Mouse (Mus musculus): ENCODE results near the gene Galnt17. TPM values are rescaled to one million over a fixed set of nuclear protein-coding genes. Genes with fewer than 3 reads are reported as not detected.

Galnt17 gene
- polyA plus RNA-seq, 1 experiment from 2014 or later: 4.6 TPM

DNA sequence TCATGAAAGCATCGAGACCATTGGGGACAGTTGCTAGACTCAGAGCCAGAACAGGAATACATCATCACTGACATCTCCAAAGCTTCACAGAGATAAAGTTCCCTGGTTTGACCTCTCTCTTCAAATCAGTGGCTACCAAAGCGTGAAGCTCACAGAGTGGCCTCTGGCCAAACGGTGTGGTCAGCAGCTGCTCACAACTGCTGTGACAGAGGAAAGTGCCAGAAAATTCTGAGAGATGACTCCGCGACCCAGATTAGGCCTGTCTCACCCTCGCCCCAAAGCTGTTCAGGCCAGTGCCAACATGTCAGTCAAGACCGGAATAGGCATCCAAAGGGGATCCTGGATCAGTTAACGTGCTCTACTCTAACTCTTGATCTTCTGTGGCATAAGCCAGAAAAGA is 74.5 kb downstream of the Galnt17 start:
- H3K27ac ChIP-seq: no peak overlapping the region
- ATAC-seq (ENCODE audit: low FRiP score): no peak
- no peaks in the 10 kb centered on the region for H3K27me3 ChIP-seq
- H3K4me2 ChIP-seq (replicated peaks): no peak overlapping the region
- H3K36me3 ChIP-seq: no peaks in the 10 kb centered on the region
- no peaks in the 10 kb centered on the region for H3K9me3 ChIP-seq (replicated peaks)
- WGBS: 95% methylated on average over 8 of the region's 8 CpGs
- H3K4me3 ChIP-seq: no peak overlapping the region
- no peak overlapping the region for H3K9ac ChIP-seq
- H3K4me1 ChIP-seq: no peaks in the 10 kb centered on the region

DNA sequence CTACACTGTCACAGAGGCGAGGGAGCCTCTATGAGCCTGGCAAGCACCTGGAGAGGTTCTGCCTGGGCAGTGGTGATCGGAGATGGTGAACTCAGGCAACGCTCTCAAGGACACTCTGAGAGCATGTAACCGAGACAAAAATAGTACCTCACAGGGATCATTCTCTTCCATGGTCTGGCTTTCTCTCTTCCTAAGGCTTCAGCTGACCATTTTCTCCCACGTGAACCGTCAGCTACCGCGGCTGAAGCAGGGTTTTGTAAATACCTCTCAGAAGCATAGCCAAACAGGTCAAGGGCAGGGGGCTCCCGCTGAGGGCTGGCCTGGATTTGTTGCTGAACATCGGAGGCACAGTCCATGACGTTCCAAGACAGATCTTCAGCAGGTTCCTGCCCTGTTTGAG is 77.2 kb downstream of the Galnt17 start:
- no peak overlapping the region for H3K4me3 ChIP-seq
- H3K4me2 ChIP-seq (replicated peaks): no peak overlapping the region
- H3K9me3 ChIP-seq (replicated peaks): no peaks in the 10 kb centered on the region
- no peaks in the 10 kb centered on the region for H3K4me1 ChIP-seq
- H3K27ac ChIP-seq: no peak overlapping the region
- no peaks in the 10 kb centered on the region for H3K36me3 ChIP-seq
- H3K27me3 ChIP-seq: no peaks in the 10 kb centered on the region
- no peak for ATAC-seq (ENCODE audit: low FRiP score)
- WGBS: 76% methylated on average over 11 of the region's 11 CpGs
- no peak overlapping the region for H3K9ac ChIP-seq

- ATAC-seq (ENCODE audit: low FRiP score): no peak
- WGBS: 77% methylated on average over 10 of the region's 10 CpGs
- H3K9me3 ChIP-seq (replicated peaks): no peaks in the 10 kb centered on the region
Observed at GRCm38 (mm10) chr5:131229744-131230143, 78.6 kb downstream of the Galnt17 start.

DNA sequence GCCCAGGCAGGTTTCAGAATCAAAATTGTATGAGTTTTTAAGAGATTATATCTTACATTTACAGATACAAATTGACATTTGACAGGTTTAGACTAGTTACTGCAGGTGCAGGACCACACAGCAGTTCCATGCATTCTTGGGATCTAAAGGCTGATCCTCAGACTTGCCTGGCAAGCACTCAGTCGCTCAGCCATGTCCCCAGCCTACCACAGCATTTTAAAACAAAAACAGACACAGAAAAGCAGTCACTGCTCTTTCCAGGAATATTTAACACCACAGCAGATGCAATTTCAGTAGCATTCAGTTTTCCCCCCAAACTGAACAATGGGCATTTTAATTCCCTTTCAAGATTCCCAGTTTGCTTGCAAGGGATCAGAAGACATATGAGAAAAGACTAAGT is 84.9 kb downstream of the Galnt17 start:
- Histone ChIP-seq H3K9ac (no peak overlapping the region), H3K27me3 (no peaks in the 10 kb centered on the region), H3K4me2 (replicated peaks) (no peak overlapping the region), H3K4me1 (no peaks in the 10 kb centered on the region), H3K9me3 (replicated peaks) (no peaks in the 10 kb centered on the region), H3K36me3 (no peaks in the 10 kb centered on the region), H3K4me3 (no peak overlapping the region), H3K27ac (no peak overlapping the region)
- WGBS: 67% methylated on average over 1 of the region's 1 CpGs
- no peak for ATAC-seq (ENCODE audit: low FRiP score)

More at GRCm38 (mm10) chr5:131229744-131230143, 78.6 kb downstream of the Galnt17 start:
- no peaks in the 10 kb centered on the region for H3K27me3 ChIP-seq
- no peak overlapping the region for H3K9ac ChIP-seq
- no peaks in the 10 kb centered on the region for H3K4me1 ChIP-seq
- H3K36me3 ChIP-seq: no peaks in the 10 kb centered on the region
- no peak overlapping the region for H3K4me3 ChIP-seq
- no peak overlapping the region for H3K4me2 ChIP-seq (replicated peaks)
- H3K27ac ChIP-seq: no peak overlapping the region

DNA sequence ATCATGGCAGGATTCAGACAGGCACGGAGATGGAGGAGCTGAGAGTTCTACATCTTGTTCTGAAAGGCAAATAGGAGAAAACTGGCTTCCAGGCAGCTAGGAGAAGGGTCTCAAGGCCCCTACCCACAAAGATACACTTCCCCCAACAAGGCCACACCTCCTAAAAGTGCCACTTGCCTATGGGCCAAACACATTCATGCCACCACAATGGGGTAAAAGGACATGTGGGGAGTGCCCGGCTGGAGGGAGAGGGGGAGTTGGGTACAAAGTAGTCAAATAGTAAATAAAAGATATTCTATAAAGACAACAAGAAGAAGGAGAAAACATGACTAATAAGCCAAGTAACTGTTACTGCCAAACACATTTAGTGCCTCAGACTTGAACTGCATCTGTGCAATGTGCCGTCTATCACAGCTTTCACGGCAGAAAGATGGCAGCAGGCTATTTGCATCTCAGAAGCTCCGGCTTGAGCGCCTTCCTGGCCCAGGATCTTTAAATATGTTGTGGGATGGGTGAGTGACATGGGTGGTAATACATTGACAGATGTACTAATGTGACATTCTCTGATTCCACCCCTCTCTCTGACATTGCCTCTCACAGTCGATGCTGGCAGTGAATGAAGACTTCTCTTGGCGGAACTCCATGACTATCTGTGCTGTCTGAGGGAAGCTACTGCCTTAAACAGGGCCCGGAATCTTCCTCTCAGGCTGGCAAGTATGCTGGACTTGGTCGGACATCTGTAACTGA is 85.6 kb downstream of the Galnt17 start:
- H3K27me3 ChIP-seq: no peaks in the 10 kb centered on the region
- ATAC-seq (ENCODE audit: low FRiP score): no peak
- H3K9me3 ChIP-seq (replicated peaks): peaks cover 2% of the 10 kb centered on the region; the same call in 1 of the 2 replicates
- H3K36me3 ChIP-seq: no peaks in the 10 kb centered on the region
- H3K4me1 ChIP-seq: no peaks in the 10 kb centered on the region
- H3K4me2 ChIP-seq (replicated peaks): no peak overlapping the region
- 93% methylated on average over 10 of the region's 10 CpGs for WGBS
- H3K4me3 ChIP-seq: no peak overlapping the region
- H3K27ac ChIP-seq: no peak overlapping the region
- H3K9ac ChIP-seq: no peak overlapping the region

- no peaks in the 10 kb centered on the region for H3K4me1 ChIP-seq
- H3K27me3 ChIP-seq: no peaks in the 10 kb centered on the region
- no peak overlapping the region for H3K9ac ChIP-seq
- no peak overlapping the region for H3K27ac ChIP-seq
- ATAC-seq (ENCODE audit: low FRiP score): no peak
- WGBS: 87% methylated on average over 3 of the region's 3 CpGs
- H3K9me3 ChIP-seq (replicated peaks): peaks cover 5% of the 10 kb centered on the region; the same call in 1 of the 2 replicates
- H3K36me3 ChIP-seq: no peaks in the 10 kb centered on the region
- no peak overlapping the region for H3K4me3 ChIP-seq
- H3K4me2 ChIP-seq (replicated peaks): no peak overlapping the region
Observed at GRCm38 (mm10) chr5:131218221-131218620, 90.1 kb downstream of the Galnt17 start.

- no peaks in the 10 kb centered on the region for H3K36me3 ChIP-seq
Observed at GRCm38 (mm10) chr5:131211618-131212017, 96.7 kb downstream of the Galnt17 start.

DNA sequence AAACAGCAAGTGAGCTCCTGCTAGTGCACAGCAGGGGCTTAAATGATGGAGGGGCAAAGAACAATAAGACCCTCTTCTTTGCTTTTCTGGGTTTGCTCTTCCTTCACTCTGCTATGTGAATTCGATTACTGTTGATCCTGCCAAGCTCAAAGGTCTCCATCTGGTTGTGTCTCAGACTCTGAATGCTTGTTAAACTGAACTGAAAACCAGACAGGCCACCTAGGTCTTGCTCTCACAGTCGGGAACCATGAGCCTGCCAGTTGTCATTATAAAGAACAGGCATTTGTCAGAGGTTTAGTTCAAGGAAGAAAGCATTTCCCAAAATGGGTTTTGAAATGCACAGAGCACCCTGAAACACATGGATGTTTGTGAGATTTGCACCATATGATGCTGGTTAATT is 107.2 kb downstream of the Galnt17 start:
- WGBS: 38% methylated on average over 2 of the region's 2 CpGs
- no peak for ATAC-seq (ENCODE audit: low FRiP score)
- no peaks in the 10 kb centered on the region for H3K9me3 ChIP-seq (replicated peaks)

More at GRCm38 (mm10) chr5:131211618-131212017, 96.7 kb downstream of the Galnt17 start:
- H3K27ac ChIP-seq: no peak overlapping the region
- WGBS: 47% methylated on average over 3 of the region's 3 CpGs
- H3K4me2 ChIP-seq (replicated peaks): no peak overlapping the region
- no peak overlapping the region for H3K4me3 ChIP-seq
- H3K9ac ChIP-seq: no peak overlapping the region
- no peak for ATAC-seq (ENCODE audit: low FRiP score)
- no peaks in the 10 kb centered on the region for H3K27me3 ChIP-seq
- H3K4me1 ChIP-seq: no peaks in the 10 kb centered on the region
- H3K9me3 ChIP-seq (replicated peaks): no peaks in the 10 kb centered on the region

DNA sequence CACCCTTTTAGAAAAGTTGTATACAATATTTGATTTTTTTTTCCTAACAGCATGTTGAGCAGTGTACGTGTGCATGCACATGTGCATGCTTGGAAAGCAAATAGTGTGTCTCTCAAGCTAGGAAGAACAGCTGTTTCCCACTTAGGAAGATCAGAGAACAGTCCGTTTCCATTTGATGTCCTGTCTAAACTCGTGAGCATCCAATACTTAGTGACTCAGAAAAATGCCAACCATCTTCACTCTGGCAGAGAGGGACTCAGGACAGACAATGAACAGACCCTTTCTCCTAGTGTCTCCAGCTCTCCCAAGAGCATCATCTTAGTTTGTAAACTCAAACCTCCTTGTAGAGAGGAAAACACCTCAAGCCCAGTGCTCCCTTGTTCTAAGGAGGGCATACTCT is 116.0 kb downstream of the Galnt17 start:
- Histone ChIP-seq H3K27me3 (no peaks in the 10 kb centered on the region), H3K36me3 (no peaks in the 10 kb centered on the region), H3K4me3 (no peak overlapping the region), H3K27ac (no peak overlapping the region), H3K9me3 (replicated peaks) (no peaks in the 10 kb centered on the region), H3K4me2 (replicated peaks) (no peak overlapping the region), H3K9ac (no peak overlapping the region), H3K4me1 (no peaks in the 10 kb centered on the region)
- 80% methylated on average over 3 of the region's 3 CpGs for WGBS
- no peak for ATAC-seq (ENCODE audit: low FRiP score)

More for the DNA sequence above, 107.2 kb downstream of the Galnt17 start:
- Histone ChIP-seq H3K4me3 (no peak overlapping the region), H3K4me2 (replicated peaks) (no peak overlapping the region), H3K27ac (no peak overlapping the region), H3K4me1 (no peaks in the 10 kb centered on the region), H3K36me3 (no peaks in the 10 kb centered on the region), H3K27me3 (no peaks in the 10 kb centered on the region), H3K9ac (no peak overlapping the region)

- Histone ChIP-seq H3K36me3 (no peaks in the 10 kb centered on the region), H3K9ac (no peak overlapping the region), H3K4me1 (no peaks in the 10 kb centered on the region), H3K27ac (no peak overlapping the region), H3K9me3 (replicated peaks) (no peaks in the 10 kb centered on the region), H3K27me3 (no peaks in the 10 kb centered on the region), H3K4me3 (no peak overlapping the region), H3K4me2 (replicated peaks) (no peak overlapping the region)
- no peak for ATAC-seq (ENCODE audit: low FRiP score)
Observed at GRCm38 (mm10) chr5:131184566-131184965, 123.7 kb downstream of the Galnt17 start.

DNA sequence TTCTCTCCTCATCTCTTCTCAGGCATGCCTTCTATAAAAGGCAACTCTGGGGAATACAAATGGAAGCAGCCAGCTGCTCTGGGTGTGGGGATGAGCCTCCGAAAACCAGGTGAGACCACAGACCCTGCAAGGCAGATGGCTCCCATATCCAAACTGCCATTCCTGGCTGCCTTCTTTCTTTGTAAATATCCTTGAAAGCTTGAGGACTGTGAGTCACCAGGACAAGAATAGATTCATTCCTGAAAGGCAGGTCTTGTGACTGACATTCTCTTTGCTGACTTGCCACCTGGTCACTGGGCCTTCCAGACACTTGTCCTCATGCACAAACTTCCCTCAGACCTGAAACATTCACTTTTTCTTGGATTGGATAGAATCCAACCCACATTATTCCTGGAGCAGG is 127.1 kb downstream of the Galnt17 start:
- H3K27me3 ChIP-seq: no peaks in the 10 kb centered on the region
- no peak overlapping the region for H3K27ac ChIP-seq
- no peak overlapping the region for H3K4me2 ChIP-seq (replicated peaks)
- no peak overlapping the region for H3K9ac ChIP-seq
- no peak overlapping the region for H3K4me3 ChIP-seq
- no peaks in the 10 kb centered on the region for H3K36me3 ChIP-seq
- H3K9me3 ChIP-seq (replicated peaks): no peaks in the 10 kb centered on the region
- peaks cover 15% of the 10 kb centered on the region for H3K4me1 ChIP-seq
- 70% methylated on average over 1 of the region's 1 CpGs for WGBS
- no peak for ATAC-seq (ENCODE audit: low FRiP score)

DNA sequence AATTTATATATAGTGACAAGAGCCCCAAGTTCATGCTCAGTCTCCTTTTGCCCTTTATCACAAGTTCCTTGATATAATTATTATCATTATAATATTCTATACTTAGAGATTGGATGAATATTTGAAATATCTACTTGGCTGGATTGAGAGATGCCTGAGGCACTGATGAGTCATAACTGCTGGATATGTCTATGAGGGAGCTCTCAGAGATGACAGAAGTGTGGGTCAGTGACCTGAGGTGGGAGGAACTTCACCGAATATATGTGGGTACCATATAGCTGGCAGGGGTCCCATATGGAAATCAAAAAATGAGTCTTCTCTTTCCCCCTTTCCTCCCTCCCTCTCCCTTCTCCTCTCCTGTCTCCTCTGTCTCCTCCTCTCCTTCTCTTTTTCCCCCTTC is 127.5 kb downstream of the Galnt17 start:
- peaks cover 15% of the 10 kb centered on the region for H3K4me1 ChIP-seq
- H3K4me2 ChIP-seq (replicated peaks): no peak overlapping the region
- H3K4me3 ChIP-seq: no peak overlapping the region
- no peak overlapping the region for H3K9ac ChIP-seq
- WGBS: 64% methylated on average over 1 of the region's 1 CpGs
- H3K27me3 ChIP-seq: no peaks in the 10 kb centered on the region
- H3K27ac ChIP-seq: no peak overlapping the region
- no peak for ATAC-seq (ENCODE audit: low FRiP score)
- H3K36me3 ChIP-seq: no peaks in the 10 kb centered on the region
- no peaks in the 10 kb centered on the region for H3K9me3 ChIP-seq (replicated peaks)

GRCm38 (mm10) chr5:131177851-131178250 is 130.4 kb downstream of the Galnt17 start:
- ATAC-seq (ENCODE audit: low FRiP score): no peak
- Histone ChIP-seq H3K4me2 (replicated peaks) (no peak overlapping the region), H3K4me1 (peaks cover 15% of the 10 kb centered on the region), H3K27ac (peak overlapping the region; percentile 35; the same call in 1 of the 2 replicates), H3K27me3 (no peaks in the 10 kb centered on the region), H3K9me3 (replicated peaks) (no peaks in the 10 kb centered on the region; the same call in 1 of the 2 replicates), H3K4me3 (no peak overlapping the region), H3K9ac (no peak overlapping the region), H3K36me3 (no peaks in the 10 kb centered on the region)
- WGBS: 50% methylated on average over 7 of the region's 7 CpGs

Data from hindbrain, embryonic 12.5 days (tissue).